Mouse (Mus musculus) layer of hippocampus, adult 9-11 months (tissue): ENCODE measurements around the gene Ofd1.

Source experiments
- DNase-seq: peaks from one replicate; pipeline ENCODE4 v3.0.0; 2022

The Ofd1 gene

GRCm38 (mm10) chrX:166359927-166360440, 80.5 kb downstream of the Ofd1 start:
- DNase-seq = no peak

- DNase-seq = no peak
Observed at GRCm38 (mm10) chrX:166358955-166359354, 81.5 kb downstream of the Ofd1 start.

- DNase-seq = no peak
Observed at GRCm38 (mm10) chrX:166356276-166356675, 84.2 kb downstream of the Ofd1 start.

DNA sequence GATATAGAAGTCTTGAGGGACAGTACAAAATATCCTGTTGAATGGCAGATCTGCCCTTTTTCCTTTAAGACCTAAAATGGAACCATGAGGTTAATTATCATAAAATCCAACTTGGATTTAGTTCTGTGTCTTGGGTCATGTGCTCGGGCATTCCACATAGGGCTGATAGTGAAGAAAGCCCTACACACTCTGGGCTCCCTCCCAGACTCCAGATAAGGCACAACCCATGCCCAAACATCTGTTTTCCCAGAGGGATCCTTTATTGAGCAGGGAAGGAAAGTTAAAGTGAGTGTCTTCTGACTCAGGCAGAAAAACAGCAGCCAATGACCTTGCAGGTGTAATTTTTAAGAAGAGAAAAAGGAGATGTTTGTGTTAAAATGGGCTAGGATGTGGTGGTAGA, 85.6 kb downstream of the Ofd1 start:
- DNase-seq = no peak

DNA sequence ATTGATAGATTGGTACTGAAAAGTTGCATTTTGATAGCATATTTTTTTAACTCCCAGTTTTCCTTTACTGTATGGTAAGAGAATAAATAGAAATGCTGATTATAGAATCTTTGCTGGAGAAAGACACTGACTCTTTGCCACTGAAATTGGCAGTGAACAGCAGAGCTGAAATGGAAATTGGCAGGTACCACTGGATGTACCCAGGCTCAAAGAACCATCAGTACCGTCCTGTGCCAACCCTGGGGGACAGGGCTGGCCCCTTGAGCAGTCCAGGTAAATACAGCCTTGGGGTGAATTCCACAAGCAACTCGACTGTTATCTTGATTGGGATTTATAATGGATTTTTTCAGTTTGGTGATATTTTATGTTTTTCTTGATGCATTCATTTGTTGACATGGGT, 87.1 kb downstream of the Ofd1 start:
- no peak for DNase-seq

DNA sequence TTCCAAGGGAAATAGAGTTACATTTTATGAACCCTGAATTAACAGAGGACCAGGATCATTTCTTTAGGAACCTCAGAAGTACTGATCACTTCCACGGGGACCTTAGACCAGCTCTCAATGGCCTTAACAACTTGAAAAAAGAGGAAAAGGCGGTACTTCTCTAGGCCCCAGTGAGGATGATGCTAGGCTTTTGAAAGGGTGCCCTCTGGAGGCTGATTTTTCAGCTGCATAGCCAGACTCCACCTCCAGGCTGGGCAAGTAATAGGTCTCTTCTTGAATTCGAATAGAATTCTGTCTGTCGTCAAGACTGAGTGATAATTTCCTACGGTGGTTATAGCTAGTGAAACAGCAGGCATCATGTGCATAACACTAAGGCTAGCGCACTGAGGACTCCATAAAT, 88.7 kb downstream of the Ofd1 start:
- peak; percentile 54 for DNase-seq

DNA sequence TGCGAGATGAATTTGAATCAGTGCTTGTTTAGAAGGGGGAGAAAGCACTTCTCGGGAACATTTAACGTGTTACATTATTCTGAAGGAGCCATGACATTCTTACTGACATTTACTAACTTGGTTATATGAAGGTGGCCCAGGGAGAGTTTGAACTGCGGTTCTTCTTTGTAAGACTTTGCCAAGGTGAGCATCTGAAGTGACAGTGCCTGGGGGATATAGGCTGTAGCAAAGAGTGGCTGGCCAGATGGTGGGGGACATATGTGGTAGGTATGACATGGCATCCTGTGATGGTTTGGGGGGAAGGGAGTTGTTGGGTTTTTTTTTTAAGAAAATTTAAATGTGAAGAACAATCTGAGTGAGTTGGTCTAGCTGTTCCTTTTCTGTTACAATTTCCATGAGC, 91.9 kb downstream of the Ofd1 start:
- no peak for DNase-seq

GRCm38 (mm10) chrX:166348086-166348485, 92.4 kb downstream of the Ofd1 start:
- DNase-seq = no peak

- DNase-seq = peak; percentile 56
Observed at GRCm38 (mm10) chrX:166344228-166345015, 96.1 kb downstream of the Ofd1 start.

- DNase-seq = no peak
Observed at GRCm38 (mm10) chrX:166341795-166342194, 98.7 kb downstream of the Ofd1 start.
